Mouse (Mus musculus) ES-E14 (cell line): ENCODE measurements around the gene Tspyl3.
"Not testable (repeated sequence)": the region's sequence is repeated elsewhere in the genome, so short reads cannot be mapped to it uniquely, and the experiment has no call there.

Source experiments
- CHD2 ChIP-seq: IDR thresholded peaks from 2 replicates; pipeline ENCODE4 v1.6.1; 2014; ENCODE audit warnings: mild to moderate bottlenecking, low read depth, low read length, inconsistent platforms
- MAFK ChIP-seq: IDR thresholded peaks from 2 replicates; pipeline ENCODE4 v1.6.1; 2014; ENCODE audit warnings: mild to moderate bottlenecking, low read depth, low read length, inconsistent platforms; ENCODE audit not compliant: insufficient read depth

DNA sequence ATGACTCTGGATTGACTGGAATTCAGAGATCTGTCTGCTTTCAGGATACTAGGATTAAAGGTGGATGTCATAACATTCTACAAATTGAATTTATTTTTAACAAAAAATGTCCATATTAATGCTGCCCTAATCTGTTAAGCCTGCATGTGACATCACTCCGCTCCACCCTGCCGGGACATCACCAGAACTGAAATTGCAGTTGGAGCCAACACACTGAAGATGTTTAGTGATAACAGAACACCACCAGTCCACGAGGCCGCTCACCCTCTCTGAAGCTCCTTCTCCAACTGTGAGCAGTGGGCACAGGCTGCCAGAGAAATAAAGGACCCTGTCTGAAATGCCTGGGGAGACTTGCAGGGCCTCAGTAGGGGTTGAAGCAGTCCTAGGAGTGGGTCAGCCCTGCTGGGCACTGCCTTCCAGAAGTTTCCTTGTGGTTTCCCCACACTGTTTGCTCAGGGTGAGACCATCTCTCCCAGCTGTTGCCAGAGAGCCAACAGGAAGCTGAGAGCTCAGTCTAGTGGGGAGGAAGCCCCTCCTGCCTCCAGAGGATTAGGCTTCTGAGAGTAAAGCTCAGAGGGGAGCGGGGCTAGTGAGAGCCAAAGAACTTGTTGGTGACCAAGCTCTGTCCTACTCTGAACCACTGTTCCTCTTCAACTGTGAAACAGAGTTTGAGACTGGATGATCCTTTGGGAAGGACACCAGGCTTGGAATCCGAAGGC is 49.1 kb upstream of the Tspyl3 start:
- not testable (repeated sequence) for TF ChIP-seq CHD2, MAFK
